14 mouse cellular contexts compared by ENCODE assay signal in genomic region chr4:124443613-124444108, GRCm38 (mm10).
DNase-seq lines count a peak whose midpoint lies in the region; ATAC-seq lines count a peak whose summit lies in the region.
"Had no signal": no experiment of that assay in that cellular context is flagged by ENCODE, and none has a peak within 500 bp of the region (broad histone marks: within the 10 kb centered on the region; RNA-seq: fewer than 3 reads in every experiment).

No protein-coding gene starts in this region.

- no peaks in the 10 kb centered on the region for H3K9me3 ChIP-seq in embryonic facial prominence, embryonic 10.5 days
- H3K9me3 ChIP-seq in forebrain, embryonic 14.5 days (replicated peaks; ENCODE audit: control insufficient read depth, low read length): no peaks in the 10 kb centered on the region
- no peaks in the 10 kb centered on the region for H3K9me3 ChIP-seq in limb, embryonic 10.5 days (replicated peaks)
- no peaks in the 10 kb centered on the region for H3K9me3 ChIP-seq in neural tube, embryonic 11.5 days (ENCODE audit: control insufficient read depth, low read length)
- H3K9me3 ChIP-seq: intestine, embryonic 15.5 days; megakaryocyte, embryonic 14.5 days had no signal

- peak overlapping the region; percentile 5; the same call in 1 of the 2 replicates for H3K4me2 ChIP-seq in forebrain, embryonic 14.5 days (ENCODE audit: low read length)
- no peak overlapping the region for H3K4me2 ChIP-seq in neural tube, embryonic 11.5 days (ENCODE audit: low read depth)
- H3K4me2 ChIP-seq: intestine, embryonic 15.5 days had no signal

- peak; percentile 72 for ATAC-seq in forebrain, embryonic 14.5 days
- no peak for ATAC-seq in neural tube, embryonic 11.5 days (ENCODE audit: insufficient read depth, low FRiP score, low TSS enrichment)
- ATAC-seq: intestine, embryonic 15.5 days had no signal

- H3K36me3 ChIP-seq in embryonic facial prominence, embryonic 10.5 days (replicated peaks): no peaks in the 10 kb centered on the region
- H3K36me3 ChIP-seq in forebrain, embryonic 14.5 days (ENCODE audit: control insufficient read depth, insufficient read depth, low read length): no peaks in the 10 kb centered on the region
- no peaks in the 10 kb centered on the region for H3K36me3 ChIP-seq in limb, embryonic 10.5 days
- H3K36me3 ChIP-seq in neural tube, embryonic 11.5 days (ENCODE audit: control insufficient read depth, insufficient read depth, low read length): no peaks in the 10 kb centered on the region
- H3K36me3 ChIP-seq: intestine, embryonic 15.5 days had no signal

- WGBS in embryonic facial prominence, embryonic 10.5 days: 1% methylated on average over 10 of the region's 10 CpGs
- 4% methylated on average over 6 of the region's 10 CpGs for whole genome bisulfite sequencing in forebrain, embryonic 14.5 days
- WGBS in limb, embryonic 10.5 days: 2% methylated on average over 10 of the region's 10 CpGs
- 5% methylated on average over 8 of the region's 10 CpGs for WGBS in neural tube, embryonic 11.5 days

- peak overlapping the region; percentile 59 for H3K27ac ChIP-seq in embryonic facial prominence, embryonic 10.5 days (replicated peaks)
- H3K27ac ChIP-seq in forebrain, embryonic 14.5 days (ENCODE audit: low read depth, low read length): no peak overlapping the region
- no peak overlapping the region for H3K27ac ChIP-seq in limb, embryonic 10.5 days
- no peak overlapping the region for H3K27ac ChIP-seq in neural tube, embryonic 11.5 days (ENCODE audit: low read depth, low read length)
- H3K27ac ChIP-seq: gastrocnemius, adult 2 months; intestine, embryonic 15.5 days had no signal

- peak overlapping the region; percentile 35; the same call in 1 of the 2 replicates for H3K9ac ChIP-seq in forebrain, embryonic 14.5 days (ENCODE audit: low read length)
- H3K9ac ChIP-seq in neural tube, embryonic 11.5 days (ENCODE audit: low read length): no peak overlapping the region
- H3K9ac ChIP-seq: intestine, embryonic 15.5 days had no signal

- peaks cover 80% of the 10 kb centered on the region for H3K27me3 ChIP-seq in embryonic facial prominence, embryonic 10.5 days (replicated peaks; ENCODE audit: low read depth, poor library complexity, severe bottlenecking)
- peaks cover 11% of the 10 kb centered on the region; the same call in 1 of the 2 replicates for H3K27me3 ChIP-seq in forebrain, embryonic 14.5 days (replicated peaks; ENCODE audit: control insufficient read depth, insufficient read depth, low read length)
- H3K27me3 ChIP-seq in limb, embryonic 10.5 days (ENCODE audit: low read depth, poor library complexity, severe bottlenecking): peaks cover 87% of the 10 kb centered on the region
- peaks cover 29% of the 10 kb centered on the region; the same call in 1 of the 2 replicates for H3K27me3 ChIP-seq in neural tube, embryonic 11.5 days (ENCODE audit: control insufficient read depth, insufficient read depth, low read length)

- peak overlapping the region; percentile 33; the same call in 1 of the 2 replicates for H3K4me3 ChIP-seq in embryonic facial prominence, embryonic 10.5 days
- no peak overlapping the region for H3K4me3 ChIP-seq in forebrain, embryonic 14.5 days (ENCODE audit: low read depth, low read length)
- H3K4me3 ChIP-seq in limb, embryonic 10.5 days: no peak overlapping the region
- no peak overlapping the region for H3K4me3 ChIP-seq in neural tube, embryonic 11.5 days (ENCODE audit: low read depth, low read length)
- H3K4me3 ChIP-seq: gastrocnemius, adult 2 months; intestine, embryonic 15.5 days; megakaryocyte, embryonic 14.5 days had no signal

- DNase-seq in embryonic facial prominence, embryonic 10.5 days (ENCODE audit: low spot score): peak; percentile 52
- peak; percentile 54 for DNase-seq in forebrain, embryonic 14.5 days (ENCODE audit: low spot score)
- peak; percentile 40 for DNase-seq in limb, embryonic 10.5 days (ENCODE audit: low spot score)
- DNase-seq in neural tube, embryonic 11.5 days (ENCODE audit: low spot score): peak; percentile 17
- no peak for DNase-seq in frontal cortex, postnatal 14 days (ENCODE audit: low spot score in 2 of 2)
- no peak for DNase-seq in c-Kit-positive CD71-positive TER-119-positive erythroid progenitor cells, embryonic 14.5 days (ENCODE audit: low spot score)
- DNase-seq in adrenal gland, adult 8-10 months: no peak
- DNase-seq in right cerebral cortex, postnatal 10 days (ENCODE audit: low spot score in 2 of 2): no peak
- DNase-seq: cerebellum, adult 2 months; gastrocnemius, adult 2 months; lung, adult 18-20 months; spleen, adult 18-20 months had no signal

- peaks cover 31% of the 10 kb centered on the region for H3K4me1 ChIP-seq in embryonic facial prominence, embryonic 10.5 days
- peaks cover 12% of the 10 kb centered on the region for H3K4me1 ChIP-seq in forebrain, embryonic 14.5 days (ENCODE audit: control insufficient read depth, insufficient read depth, low read length)
- peaks cover 15% of the 10 kb centered on the region for H3K4me1 ChIP-seq in limb, embryonic 10.5 days
- peaks cover 4% of the 10 kb centered on the region; the same call in 1 of the 2 replicates for H3K4me1 ChIP-seq in neural tube, embryonic 11.5 days (ENCODE audit: control insufficient read depth, insufficient read depth, low read length)
- H3K4me1 ChIP-seq: megakaryocyte, embryonic 14.5 days had no signal

Comparison
In these comparisons a context has a peak if more than half of its experiments do, and no peak if none do; other contexts are left out.
1. DNase-seq: peak in embryonic facial prominence, embryonic 10.5 days (single experiment), forebrain, embryonic 14.5 days (single experiment), limb, embryonic 10.5 days (single experiment) and neural tube, embryonic 11.5 days (single experiment); none in frontal cortex, postnatal 14 days (0 of 2), c-Kit-positive CD71-positive TER-119-positive erythroid progenitor cells, embryonic 14.5 days (single experiment), adrenal gland, adult 8-10 months (single experiment) and right cerebral cortex, postnatal 10 days (0 of 2).